Mouse (Mus musculus) erythroblast, adult 5-6 weeks (primary cell): ENCODE measurements around the gene Gm45808. TPM values are rescaled to one million over a fixed set of nuclear protein-coding genes. Genes with fewer than 3 reads are reported as not detected.
"Not testable (repeated sequence)": the region's sequence is repeated elsewhere in the genome, so short reads cannot be mapped to it uniquely, and the experiment has no call there.

Experiments used
- ATAC-seq: replicated peaks from 2 replicates; pipeline ENCODE4 v1.8.0; 2016; ENCODE audit warnings: moderate number of reproducible peaks, mild to moderate bottlenecking, moderate TSS enrichment, inconsistent platforms; ENCODE audit not compliant: poor library complexity, low FRiP score, severe bottlenecking
- total RNA-seq, 2 experiments: library from RNA; stranded (forward) in 1 of 2; stranded (reverse) in 1 of 2; fragments of 150-400 nt in 1 of 2; fragments of 200-764, 138-1000 nt in 1 of 2; gene quantifications; 2 replicates each; pipeline versions ENCODE4 v1.2.3 to v1.2.4; 2015 to 2017; ENCODE audit warnings: low replicate concordance in 2 of 2

Gene Gm45808
- total RNA-seq, 2 experiments from 2014 or later, result not detected

DNA sequence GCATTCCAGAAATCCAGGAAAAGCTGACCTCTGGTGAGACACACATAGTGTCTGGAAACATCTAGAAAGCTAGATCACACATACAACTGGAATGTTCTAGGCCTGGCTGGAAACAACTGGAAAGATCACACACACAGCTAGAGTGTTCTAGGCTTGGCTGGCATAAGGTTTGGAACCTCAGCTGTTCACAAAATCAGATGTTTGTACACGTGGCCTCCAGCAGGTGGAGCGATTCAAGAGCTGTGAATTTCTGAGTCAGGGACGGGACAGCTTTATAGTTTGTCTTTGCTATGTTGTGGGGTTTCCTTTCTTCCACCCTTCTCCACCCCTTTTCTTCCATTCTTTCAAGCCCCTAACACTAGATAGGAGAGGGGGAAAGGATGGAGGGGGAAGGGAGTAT is 9.6 kb downstream of the Gm45808 start:
- ATAC-seq, result peak; percentile 87

DNA sequence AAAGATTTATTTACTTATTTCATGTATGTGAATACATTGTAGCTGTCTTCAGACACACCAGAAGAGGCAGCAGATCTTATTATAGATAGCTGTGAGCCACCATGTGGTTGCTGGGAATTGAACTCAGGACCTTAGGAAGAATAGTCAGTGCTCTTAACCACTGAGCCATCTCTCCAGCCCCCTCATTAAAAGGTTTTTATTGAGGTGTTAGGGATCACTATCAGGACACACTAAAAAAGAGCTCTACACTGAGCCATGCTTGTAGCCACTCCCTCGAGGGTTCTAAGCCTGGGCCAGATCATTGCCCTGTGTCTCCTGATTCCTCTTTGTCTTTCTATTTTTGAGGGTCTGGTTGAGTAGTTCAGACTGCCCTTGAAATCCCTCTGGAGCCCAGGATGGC is 10.2 kb downstream of the Gm45808 start:
- ATAC-seq, result no peak

DNA sequence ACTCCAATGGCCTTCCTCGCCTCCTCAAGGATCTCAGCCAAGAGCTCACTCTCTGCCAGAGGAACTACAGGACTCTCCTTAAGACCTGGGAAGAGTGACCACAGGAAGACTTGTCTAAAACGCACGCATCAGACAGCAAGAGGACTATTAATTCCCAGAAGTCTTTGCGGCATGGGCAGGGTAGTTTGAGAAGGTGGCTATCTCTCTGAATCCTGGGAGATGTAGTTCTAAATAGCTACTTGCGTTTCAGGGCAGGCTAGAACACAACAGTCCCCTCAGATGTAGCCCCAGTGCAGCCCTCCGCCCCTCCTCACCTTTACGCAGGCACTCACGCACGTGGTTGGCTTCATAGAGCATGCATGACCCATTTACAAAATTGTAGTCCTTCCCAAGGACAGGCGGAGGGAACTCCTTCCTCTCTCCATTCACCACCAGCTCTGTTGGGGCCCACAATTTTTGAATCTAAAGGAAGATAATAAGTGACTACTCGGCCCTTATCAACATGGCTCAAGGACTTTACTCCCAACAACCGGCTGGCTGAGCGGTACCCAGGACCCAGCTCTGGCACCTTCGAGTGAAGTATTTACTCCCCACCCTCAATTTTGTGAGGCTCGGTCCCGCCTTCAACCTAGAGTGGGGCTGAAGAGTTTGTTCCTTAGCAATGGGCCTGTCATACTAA is 11.2 kb downstream of the Gm45808 start:
- no peak for ATAC-seq

DNA sequence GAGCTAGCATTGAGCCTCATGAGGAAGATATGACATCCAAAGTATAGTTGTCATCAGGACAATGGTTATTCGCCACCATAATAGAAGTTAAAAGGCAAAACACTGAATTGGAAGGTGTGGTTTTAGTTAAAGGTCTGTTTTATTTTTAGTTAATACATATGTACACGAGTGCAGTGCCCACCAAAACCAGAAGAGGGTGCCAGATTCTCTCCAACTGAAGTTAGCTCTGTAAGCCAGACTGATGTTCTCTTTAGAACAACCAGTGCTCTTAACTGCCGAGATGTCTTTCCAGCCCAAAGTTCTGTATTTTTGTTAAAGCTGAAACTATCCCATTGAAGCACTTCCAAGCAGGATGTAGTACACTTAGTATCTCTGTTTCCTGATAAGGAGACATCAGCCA is 15.7 kb downstream of the Gm45808 start:
- peak; percentile 64 for ATAC-seq

DNA sequence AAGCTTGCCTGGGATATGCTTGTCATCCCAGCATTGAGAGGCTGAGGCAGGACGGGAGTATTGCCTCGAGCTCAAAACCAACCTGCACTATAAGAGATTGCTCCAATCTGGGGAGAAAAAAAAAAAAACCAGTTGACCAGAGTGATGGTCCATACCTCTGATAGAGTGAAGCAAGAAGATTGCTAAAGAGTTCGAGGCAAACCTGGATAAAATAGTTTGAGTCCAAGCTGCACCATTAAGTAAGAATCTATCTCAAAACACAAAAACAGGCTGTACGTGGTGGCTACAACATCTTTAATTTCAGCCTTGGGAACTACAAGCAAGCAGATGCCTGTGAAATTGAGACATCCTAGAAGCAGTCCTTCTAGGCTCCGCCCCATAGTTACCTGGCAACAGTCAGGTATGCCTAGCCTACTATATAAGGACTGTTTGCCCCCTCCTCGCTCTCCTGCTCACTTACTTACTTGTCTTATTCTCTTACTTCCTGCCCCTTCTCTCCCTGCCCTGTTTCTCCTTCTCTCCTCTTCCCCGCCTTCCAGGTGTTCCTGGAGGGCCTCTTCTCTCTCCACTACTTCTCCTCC is 19.4 kb downstream of the Gm45808 start:
- ATAC-seq, result no peak; the same call in 1 of the 2 replicates

DNA sequence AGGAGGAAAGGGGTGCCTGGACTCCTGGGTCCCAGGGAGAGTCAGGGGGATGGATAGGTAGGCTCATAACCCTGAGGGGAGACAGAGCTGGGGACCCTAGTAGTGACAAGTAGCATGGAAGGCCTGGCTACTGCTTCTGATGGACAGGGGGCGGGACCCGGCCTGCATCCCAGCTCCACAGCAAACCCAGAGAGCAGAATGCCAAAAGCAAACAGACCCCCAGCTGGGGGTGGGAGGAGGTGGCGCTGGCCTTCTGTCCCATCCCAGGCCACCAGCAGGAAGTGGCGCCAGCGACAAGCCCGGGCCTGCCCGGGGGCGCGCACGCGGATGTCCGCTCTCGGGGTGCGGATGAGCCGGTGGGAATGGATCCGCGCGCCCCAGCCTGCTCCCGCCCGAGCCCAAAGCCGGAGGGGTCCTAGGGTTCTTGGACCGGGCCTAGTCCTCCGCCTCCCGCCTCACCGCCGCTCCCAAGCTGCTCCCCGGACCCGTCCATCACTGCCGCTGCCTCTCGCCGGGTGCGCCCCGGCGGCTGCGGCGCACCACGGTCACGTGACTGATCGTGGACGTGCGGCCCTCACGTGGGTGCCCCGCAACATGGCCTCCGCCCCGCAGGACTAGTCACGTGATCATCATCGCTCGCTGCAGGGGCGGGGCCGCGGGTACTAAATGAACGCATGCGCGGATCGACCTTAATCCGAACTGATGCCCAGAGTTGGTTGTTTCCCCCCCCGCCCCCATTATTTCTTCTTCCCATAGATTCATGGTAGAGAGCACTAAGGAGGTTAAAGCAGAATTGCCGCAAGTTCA is 20.1 kb downstream of the Gm45808 start, which contains the start of gene Bax:
Bax (minus strand) TSS at position 616 of the 807 bp plus-strand sequence.
- peak; percentile 82 for ATAC-seq

DNA sequence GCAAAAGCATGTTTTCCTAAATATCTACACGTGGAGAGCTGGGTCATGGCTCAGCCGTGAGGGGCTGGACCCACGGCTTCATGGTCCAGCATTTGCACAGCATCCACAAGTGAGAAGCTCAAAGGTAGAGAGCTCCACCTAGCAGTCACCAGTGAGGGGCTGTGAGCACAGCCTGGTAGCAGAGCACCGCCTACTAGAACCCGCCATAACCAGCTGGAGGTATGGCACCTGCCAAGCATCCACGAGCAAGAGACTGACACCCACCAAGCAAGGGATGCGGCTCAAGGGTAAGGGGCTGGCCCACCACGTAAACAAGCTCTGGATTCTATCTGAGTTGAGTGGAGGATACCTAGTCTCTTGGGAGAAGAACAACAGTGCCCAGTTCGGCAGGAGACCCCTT is 21.1 kb downstream of the Gm45808 start:
- no peak for ATAC-seq

DNA sequence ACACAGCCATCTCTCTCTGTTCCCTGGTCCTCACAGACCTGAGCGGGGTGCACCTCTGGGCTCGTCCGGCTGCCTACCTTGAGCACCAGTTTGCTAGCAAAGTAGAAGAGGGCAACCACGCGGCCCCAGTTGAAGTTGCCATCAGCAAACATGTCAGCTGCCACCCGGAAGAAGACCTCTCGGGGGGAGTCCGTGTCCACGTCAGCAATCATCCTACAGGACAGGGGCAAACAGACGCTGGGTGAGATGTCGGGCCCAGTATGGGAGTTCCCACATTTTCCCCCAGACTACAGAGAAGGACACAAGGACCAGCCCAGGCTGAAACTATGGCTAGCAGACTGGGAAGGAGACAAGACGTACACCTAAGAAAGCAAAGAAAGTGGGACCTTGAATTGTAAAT is 21.5 kb downstream of the Gm45808 start:
- ATAC-seq, result no peak

DNA sequence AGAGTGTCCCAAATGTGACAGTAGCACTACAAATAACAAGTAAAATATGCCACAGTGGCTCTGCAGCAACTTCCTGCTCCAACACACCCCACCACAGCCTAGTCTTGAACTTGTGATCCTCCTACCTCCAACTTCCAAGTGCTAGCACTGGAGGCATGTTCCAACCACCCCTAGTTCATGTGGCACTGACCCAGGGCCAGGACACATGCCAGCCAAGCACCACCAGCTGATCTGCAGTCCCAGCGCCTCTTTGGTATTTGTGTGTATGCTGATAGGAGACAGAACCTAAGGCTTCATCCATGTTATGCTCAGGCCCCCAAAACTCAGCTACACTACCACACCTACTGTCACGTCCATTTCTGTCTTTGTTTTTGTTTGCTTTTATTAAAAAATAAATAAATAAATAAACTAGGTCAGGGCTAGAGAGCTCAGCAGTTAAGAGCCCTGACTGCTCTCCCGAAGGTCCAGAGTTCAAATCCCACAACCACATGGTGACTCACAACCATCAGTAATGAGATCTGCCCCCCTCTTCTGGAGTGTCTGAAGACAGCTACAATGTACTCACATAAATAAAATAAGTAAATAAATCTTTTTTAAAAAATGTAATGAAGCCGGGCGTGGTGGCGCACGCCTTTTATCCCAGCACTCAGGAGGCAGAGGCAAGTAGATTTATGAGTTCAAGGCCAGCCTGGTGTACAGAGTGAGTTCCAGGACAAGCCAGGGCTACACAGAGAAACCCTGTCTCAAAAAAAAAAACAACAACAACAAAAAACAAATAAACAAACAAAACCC is 22.4 kb downstream of the Gm45808 start:
- no peak for ATAC-seq

DNA sequence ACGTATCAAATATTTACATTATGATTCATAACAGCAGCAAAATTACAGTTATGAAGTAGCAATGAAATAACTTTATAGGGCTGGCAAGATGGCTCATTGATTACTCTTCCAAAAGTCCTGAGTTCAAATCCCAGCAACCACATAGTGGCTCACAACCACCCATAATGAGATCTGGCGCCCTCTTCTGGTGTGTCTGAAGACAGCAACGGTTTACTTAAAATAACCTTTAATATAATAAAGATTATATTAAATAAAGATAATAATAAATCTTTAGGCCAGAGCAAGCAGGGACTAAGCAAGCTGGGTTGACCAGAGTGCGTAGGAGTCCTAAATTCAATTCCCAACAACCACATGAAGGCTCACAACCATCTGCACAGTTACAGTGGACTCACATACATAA is 23.7 kb downstream of the Gm45808 start:
- not testable (repeated sequence) for ATAC-seq

DNA sequence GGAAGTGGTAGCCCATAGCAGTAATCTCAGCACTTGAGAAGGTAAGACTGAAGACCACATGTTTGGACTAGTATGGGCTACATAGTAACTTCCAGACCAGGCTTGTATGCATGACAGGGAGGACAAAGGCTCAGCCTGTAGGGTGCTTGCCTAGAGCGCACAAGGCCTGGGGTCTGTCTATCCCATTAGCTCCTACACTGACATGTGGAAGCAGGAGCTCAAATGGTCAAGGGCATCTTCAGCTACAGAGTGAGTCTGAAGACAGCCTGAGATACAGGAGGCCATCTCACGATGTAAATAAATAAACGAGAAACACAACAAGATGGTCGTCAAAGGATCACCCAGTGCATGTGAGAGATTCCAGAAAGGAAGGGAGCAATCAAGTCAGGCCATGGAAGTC is 24.3 kb downstream of the Gm45808 start:
- ATAC-seq, result no peak

DNA sequence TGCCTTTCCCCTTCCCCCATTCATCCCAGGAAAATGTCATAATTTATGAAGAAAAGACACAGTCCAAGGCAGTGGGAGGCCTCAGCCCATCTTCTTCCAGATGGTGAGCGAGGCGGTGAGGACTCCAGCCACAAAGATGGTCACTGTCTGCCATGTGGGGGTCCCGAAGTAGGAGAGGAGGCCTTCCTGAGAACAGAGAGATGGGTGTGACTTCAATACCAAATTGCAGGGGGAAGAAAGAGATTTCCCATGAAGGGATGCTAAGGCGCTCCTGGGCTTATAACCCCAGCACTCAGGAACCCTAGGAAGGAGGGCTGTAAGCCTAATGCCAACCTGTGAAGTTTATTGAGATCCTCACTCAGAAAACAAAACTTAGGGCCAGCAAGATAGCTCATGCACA is 24.8 kb downstream of the Gm45808 start:
- no peak for ATAC-seq

DNA sequence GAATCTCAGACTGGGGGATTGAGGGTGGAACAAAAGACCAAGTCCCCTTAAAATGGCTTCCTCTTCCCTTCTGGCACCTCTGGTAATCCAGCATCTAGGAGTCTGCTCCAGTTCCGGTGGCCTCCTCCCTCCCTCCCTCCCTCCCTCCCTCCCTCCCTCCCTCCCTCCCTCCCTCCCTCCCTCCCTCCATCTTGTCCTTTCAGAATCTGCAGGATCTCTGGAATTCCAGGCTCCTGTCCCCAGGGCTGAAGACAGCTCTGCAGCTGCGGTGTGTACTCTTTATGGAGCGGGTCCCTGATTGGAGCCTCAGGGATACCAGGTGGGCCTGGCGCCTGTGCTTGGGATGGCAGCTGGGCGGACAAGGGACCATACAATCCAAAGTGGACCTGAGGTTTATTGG is 25.3 kb downstream of the Gm45808 start:
- ATAC-seq, result peak; percentile 8

DNA sequence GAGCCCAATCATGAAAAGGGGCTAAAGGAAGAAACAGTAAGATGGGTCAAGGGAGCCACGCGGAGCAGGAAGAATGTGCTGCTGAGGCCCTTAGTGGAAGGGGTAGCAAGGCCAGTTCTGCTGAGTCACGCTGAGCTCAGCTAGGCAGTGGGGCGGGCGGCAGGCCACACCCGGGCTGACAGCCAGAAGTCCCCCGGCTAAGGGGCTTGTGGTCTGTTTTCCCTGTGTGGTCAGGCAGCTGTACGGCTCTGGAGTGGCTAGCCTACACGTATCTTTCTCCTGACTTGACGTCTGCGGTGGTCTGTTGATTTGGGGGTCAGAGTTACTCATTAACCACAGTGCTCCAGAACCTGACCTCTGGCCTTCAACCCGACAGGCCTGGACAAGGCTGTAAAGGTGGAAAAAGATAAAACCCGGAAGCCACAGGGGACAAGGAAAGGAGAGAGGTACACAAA is 25.7 kb downstream of the Gm45808 start:
- ATAC-seq, result peak; percentile 74

DNA sequence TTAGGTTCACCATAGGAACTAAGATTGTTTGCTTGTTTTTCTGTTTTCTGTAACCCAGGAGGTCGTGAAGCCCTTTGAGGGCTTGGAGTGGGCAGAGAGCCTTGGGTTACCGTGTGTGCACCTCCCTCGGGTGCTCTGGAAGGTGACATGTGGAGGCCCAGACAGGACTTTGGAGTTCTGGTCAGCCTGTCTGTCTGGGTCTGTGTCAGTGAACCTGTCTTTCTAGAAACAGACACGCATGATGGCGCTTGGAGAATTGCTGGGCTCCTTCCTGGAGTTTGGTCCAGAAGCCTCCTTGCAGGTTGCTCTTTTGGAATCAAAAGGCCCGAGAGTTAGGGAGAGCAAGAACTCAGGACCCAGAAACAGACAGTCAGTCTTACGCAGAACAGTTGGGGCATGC is 26.2 kb downstream of the Gm45808 start:
- ATAC-seq, result peak; percentile 24

DNA sequence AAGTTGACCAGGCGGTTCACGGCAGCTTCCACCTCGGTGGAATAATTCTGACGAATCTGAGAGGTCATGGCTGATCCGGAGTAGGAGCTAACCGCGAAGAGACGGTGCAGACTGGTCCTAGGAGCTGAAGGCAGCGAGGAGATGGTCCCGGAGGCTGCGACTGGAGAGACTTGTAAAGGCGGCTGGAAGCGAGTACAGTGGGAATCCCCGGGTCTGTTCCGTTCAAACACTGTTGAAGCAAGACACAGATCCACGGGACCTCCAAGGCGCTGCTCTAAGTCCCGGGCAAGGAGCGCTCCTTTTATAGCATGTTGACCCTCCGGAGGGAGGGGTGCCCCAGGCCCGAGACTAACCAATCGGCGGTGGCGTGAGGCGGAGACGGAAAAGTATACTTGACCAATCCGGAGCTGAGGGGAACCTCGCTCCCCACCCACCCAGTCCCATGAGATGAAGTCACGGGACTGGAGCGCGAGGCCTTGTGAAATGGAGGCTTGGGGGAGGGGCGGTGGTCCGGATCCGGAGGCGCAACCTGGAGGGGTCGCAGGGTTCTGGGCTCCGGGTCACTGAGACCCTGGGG is 27.0 kb downstream of the Gm45808 start, which contains the start of gene Ftl1:
Ftl1 (minus strand) TSS at position 321 of the 577 bp plus-strand sequence.
- ATAC-seq, result peak; percentile 85

DNA sequence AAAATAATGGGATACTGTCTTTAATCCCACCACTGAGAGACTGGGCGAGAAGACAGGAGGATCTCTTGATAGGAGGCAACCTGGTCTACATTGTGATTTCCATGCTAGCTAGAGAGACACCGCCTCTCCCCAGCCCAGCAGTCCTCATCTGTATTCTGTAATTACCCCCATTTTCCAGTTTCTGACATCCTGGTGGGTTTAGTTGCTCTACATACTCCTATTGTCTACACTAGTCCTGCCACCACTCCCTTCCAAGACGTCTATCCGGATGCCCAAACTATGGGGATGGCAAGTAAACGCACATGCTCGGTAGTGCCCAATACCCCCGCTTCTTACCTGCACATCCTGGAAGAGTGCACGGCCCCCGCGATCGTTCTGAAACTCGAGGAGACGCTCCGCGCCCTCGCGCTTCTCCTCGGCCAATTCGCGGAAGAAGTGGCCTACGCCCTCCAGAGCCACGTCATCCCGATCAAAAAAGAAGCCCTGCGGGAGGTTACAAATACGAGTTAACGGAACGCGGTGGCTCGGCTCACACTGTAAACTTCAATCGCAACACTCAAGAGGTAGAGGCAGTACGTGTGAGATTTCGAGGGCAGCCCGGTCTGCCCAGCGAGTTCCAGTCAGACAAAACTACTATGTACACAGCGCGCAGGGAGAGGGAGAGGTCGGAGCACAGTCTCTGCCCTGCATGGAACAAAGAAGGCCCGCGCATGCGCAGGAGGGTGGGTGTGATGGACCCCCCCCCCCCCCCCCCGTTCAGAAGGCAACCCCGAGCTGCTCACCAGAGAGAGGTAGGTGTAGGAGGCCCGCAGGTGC is 27.7 kb downstream of the Gm45808 start:
- peak; percentile 8; the same call in 1 of the 2 replicates for ATAC-seq

DNA sequence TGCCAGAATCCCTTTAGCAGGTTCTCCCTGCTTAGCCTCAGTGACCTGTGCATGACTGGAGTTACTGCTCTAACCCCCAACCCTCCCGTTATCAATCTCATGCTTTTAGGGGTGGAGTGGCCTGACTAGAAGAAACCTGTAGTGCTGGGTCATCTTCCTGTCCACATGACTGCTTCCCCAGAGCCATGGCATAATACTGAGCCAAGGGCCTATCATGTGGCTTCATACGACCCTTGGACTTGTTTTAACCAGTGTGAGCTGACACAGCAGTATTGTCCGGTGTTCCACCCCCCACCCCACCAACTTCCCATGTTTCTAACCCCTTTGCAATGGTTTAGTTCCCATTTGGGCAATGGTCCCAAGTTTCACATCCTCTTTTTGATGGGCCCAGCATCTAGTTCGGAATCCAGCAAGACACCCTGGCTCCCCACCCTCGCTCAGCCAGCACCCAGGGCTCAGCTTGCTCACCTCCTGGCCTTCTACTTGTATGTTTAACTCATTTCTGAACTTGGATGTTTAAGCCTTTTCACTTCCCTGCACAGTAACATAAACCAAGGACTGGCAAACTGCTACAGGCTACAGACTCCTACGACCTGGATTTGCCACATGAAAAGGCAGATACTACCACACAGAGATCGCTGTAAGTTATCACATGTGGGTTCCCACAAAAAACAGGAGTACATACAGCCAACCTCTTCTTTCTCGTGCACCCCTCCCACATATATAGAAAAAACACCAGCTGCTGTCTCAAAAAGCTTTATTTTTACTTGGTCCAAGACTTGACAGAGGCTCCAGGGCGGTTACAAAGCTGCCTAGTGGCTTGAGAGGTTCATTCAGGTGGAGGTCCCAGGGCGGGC is 29.2 kb downstream of the Gm45808 start:
- 0 out of 2 replicates have a peak, but pooled peaks have one; percentile 10 for ATAC-seq
